Mouse (Mus musculus): Measurements from ENCODE around the gene Kcnj11.

Kcnj11 gene

GRCm38 (mm10) chr7:46100563-46100962 lies at the start of gene Kcnj11:
Kcnj11 (minus strand) TSS chr7:46100764.
- DNase-seq (ENCODE audit: low read depth, low spot score): peak; percentile 71

DNA sequence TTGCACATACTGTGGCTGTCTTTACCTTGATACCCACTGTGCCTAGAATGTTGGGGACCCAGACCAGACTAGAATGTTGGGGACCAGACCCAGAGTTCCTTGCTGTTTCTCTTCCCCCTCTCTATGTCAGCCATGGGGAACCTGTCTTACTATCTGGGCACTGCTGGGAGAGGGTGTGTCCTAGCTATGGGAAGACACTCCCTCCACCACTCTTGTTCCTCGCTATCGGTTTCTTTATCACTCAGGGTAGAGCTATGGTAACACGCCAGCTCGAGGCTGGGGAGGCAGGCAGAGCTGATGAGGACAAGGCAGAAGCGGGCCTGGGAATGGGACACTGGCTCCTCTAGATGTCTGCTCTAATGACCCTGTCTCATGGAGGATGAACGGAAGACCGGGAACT lies 46.9 kb upstream of the Kcnj11 start:
- no peak for DNase-seq (ENCODE audit: low read depth, low spot score)

- DNase-seq (ENCODE audit: low read depth, low spot score): no peak
Observed at GRCm38 (mm10) chr7:46146675-46147308, 46.2 kb upstream of the Kcnj11 start.

- DNase-seq (ENCODE audit: low read depth, low spot score): no peak
Observed at GRCm38 (mm10) chr7:46144061-46144460, 43.5 kb upstream of the Kcnj11 start.

DNA sequence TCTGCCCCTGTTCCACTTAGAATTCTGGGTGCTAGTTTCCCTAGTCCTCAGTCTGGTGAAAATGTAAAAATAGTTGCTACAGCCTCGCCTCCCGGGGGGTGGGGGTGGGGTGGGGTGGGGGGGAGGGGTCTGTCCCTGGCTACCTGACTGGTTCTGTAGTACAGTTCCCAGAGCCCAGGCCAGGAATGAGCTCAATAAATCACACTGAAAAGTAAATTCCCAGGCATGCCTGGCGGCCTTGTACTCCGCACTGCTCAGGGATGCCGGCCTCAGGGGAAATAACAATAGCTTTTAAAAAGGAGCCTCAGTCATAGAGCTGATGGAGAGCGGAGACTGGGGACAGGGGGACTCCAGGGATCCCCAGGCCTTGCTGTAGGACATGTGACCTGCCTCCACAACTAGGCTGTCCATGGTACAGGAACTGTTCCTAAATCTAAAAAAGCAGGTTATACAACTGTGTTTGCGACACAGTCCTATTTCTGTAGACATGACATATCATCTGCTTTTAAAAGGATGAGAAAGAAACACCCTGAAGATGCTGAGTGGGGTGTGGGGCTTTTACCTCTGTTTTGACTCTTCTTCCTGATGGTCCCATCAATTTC lies 37.9 kb upstream of the Kcnj11 start:
- DNase-seq (ENCODE audit: low read depth, low spot score): no peak

DNA sequence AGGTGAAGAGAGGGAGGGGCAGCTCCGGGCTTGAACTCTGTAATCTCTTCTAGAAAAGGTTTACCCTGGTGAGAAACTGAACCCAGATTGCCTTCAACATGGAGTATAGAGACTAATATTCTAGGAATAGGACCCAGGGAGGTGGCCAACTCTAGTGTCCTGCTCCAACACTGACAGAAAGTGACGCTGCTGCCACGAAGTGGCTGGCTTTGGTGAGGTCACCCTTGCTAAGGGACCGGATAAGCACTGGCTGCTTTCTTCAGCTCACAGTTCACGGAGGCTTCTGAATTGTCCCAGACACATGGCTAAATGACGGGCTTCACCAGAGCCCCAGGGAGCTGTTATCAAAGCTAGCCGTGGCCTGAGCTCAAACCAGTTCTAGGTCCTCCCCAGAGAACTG lies 33.3 kb upstream of the Kcnj11 start:
- DNase-seq (ENCODE audit: low read depth, low spot score): no peak

DNA sequence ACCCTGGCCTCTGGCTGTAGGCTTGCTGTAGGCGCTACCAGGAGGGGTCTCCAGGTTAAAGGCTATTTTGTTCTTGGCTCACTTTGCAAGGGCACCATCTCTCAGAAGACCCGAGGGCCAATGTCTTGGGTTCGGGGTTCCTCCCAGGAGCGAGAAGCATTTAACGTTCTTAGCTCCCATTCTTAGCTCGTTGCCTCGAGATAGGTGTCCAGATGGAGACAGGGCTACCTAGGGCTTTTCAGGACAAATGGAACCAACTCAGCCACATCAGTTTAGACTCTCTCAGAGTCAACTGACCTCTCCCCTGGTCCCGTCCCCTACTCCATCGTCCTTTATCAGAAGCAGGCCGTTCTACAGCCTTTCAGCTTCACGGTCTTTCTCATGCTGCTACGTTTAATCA lies 31.7 kb upstream of the Kcnj11 start:
- DNase-seq (ENCODE audit: low read depth, low spot score): no peak

DNA sequence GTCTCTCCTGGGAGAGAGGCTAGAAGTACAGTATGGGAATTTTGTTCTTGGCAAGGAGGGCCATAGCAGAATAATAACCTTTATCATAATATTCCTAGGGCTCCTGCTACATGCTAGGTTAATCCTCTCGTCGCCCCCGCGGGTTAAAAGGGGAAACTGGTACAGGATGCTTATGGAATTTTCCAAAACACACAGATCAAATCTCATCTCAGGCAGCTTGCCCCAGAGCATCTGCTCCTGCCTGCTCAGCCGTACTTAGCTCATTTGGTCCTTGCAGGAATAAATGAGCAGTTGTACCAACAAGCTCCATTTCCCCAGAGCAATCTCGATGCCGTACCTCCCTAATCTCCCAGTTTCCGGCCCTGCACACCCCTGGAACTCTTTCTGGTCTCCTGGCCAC lies 31.2 kb upstream of the Kcnj11 start:
- DNase-seq (ENCODE audit: low read depth, low spot score): no peak

DNA sequence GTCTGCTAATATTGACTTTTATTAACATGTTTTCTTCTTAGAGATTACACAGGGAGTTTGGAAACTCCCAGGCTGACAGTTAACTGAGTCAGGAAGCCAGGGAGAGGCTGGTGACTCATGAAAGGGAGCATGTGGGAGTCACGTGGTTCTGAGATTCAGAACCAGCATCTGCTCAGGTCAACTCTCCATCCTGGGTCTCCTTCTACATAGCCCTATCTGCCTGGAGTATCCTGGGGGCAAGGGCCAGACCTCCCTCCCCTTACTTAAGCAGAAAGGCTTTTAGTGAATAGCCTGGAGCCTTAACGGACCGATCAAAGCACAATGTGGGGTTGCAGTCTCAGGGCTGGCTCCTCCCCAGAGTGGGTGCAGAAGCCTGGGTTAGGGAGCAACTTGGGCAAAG lies 30.7 kb upstream of the Kcnj11 start:
- no peak for DNase-seq (ENCODE audit: low read depth, low spot score)

DNA sequence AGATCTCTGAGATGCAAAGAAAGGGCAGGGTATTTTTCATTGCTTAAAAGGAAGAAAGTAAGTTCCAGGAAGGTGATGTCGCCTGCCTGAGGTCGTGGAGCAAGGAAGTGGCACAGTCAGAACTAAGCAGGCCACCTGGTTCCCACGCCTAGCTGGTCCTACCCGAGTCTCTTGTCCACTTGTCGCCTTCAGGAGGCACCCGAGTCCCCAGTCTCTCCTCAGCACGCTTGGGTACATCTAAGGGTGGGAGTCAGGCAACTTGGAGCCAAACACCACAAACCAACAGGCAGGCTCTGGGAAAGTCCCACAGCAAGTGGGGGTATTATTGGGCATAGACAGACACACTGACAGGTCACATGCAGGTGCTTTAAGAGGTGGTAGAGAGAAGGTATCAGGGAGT lies 30.2 kb upstream of the Kcnj11 start:
- no peak for DNase-seq (ENCODE audit: low read depth, low spot score)

- no peak for DNase-seq (ENCODE audit: low read depth, low spot score)
Observed at GRCm38 (mm10) chr7:46129463-46130179, 29.1 kb upstream of the Kcnj11 start.

- DNase-seq (ENCODE audit: low read depth, low spot score): no peak
Observed at GRCm38 (mm10) chr7:46128196-46128595, 27.6 kb upstream of the Kcnj11 start.

- no peak for DNase-seq (ENCODE audit: low read depth, low spot score)
Observed at GRCm38 (mm10) chr7:46125340-46125739, 24.8 kb upstream of the Kcnj11 start.

GRCm38 (mm10) chr7:46124460-46124859 lies 23.9 kb upstream of the Kcnj11 start:
- DNase-seq (ENCODE audit: low read depth, low spot score): no peak

DNA sequence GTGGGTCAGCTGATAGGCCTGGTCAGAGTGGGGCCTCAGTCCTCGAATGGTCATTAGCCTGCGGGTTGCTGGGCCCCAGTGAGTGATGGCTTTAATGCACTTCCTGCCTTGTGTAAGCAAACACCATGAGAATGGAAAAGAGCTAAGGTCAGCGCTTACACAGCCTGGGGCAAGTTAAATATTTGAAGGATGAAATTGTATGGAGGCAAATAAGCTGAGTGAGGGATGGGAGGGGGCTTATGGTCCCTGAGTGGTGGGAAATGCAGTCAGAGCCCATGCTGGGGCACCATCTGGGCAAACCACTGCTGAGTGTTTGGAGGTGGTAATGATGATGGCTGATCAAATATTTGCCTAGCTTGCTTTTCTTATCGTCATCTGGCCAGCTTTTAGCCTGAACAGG lies 22.4 kb upstream of the Kcnj11 start:
- DNase-seq (ENCODE audit: low read depth, low spot score): no peak

GRCm38 (mm10) chr7:46117035-46117434 lies 16.5 kb upstream of the Kcnj11 start:
- DNase-seq (ENCODE audit: low read depth, low spot score): no peak

DNA sequence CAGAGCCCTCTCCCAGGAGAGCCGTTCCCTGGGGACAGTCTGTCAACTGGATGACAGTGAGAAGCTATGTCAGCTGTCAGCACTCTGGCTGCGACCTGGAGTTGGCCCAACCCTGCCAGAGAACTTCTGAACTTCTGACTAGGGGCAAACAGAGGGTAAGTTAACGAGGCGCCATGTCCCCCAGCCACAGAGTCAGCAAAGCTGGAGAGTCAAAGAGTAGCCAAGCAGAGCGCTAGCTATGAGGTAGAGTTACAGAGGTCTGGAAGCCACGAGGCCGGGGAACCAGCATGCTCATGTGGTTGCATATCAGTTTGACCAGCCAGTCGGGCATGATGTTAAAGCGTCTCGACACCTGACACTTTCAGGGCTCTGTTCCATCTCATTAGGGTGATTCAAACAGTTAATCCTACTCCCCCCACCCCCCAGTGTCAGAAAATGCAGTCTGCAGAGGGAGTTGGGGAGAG lies 15.6 kb upstream of the Kcnj11 start:
- no peak for DNase-seq (ENCODE audit: low read depth, low spot score)

DNA sequence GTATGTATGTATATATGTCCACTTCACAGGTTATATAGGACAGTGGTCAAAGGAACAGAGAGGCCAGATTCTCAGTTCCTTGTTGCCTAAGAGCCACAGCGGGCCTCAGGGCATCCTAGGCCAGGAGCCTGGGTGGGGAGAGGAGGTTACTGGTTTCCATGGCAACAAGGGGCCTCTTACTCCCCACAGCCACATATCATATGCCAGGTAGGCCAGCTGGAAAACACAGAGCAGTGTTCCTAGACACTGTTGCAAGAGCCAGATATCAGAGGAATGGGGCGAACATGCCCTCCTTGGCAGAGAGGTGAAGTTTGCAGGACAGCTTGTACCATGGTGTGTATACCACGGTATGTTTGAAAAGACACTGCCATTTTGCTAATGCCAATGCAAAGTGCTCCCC lies 12.9 kb upstream of the Kcnj11 start:
- no peak for DNase-seq (ENCODE audit: low read depth, low spot score)

- no peak for DNase-seq (ENCODE audit: low read depth, low spot score)
Observed at GRCm38 (mm10) chr7:46111938-46112337, 11.4 kb upstream of the Kcnj11 start.

GRCm38 (mm10) chr7:46111212-46111817 lies 10.8 kb upstream of the Kcnj11 start:
- DNase-seq (ENCODE audit: low read depth, low spot score): no peak

GRCm38 (mm10) chr7:46110079-46110478 lies 9.5 kb upstream of the Kcnj11 start:
- DNase-seq (ENCODE audit: low read depth, low spot score): no peak

GRCm38 (mm10) chr7:46105484-46105883 lies 4.9 kb upstream of the Kcnj11 start:
- DNase-seq (ENCODE audit: low read depth, low spot score): no peak
